Mouse (Mus musculus) T-cell, adult 2 months (primary cell): ENCODE measurements around the gene Slc6a9.

Source experiments
- DNase-seq: peaks from one replicate; pipeline ENCODE4 v3.0.0; 2022; ENCODE audit warnings: low spot score

The Slc6a9 gene

DNA sequence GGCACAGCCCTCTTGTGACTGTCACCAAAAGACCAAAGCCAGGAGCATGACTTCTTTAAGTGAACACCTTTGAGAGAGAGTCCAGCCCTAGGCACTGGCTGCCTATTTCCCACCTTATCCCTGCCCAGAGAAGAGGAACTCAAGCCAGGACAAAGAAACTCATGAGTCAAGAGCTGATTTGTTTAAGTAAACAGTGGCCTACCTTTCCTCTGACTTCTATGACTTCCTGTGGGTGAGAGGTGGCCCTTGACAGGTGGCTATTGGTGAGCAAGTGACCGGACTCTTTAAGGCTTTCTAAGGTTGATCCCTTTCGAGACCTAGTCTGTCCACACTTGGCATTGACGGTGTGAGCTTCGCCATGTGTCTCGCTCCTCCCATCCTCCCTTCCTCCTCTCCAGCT lies 6.5 kb downstream of the Slc6a9 start:
- no peak for DNase-seq

- no peak for DNase-seq
Measured at GRCm38 (mm10) chr4:117841566-117841965, 7.3 kb downstream of the Slc6a9 start.

DNA sequence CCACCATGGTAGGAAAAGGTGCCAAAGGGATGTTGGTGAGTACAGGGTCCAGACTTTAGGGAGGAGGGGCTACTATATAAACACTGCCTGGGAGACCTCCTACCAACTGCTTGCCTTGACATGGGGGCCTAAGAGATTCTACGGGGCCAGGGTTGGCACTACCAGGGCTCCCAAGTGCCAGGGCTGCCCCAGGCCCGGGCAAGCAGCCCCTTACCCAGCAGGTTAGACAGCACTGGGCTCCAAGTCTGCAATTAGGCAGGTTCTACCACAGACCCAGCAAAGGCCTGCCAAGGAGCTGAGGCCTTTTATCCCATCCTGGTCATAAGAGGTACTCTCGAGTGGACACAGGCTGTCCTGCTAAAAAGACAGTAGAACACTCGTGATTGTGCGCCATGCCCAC lies 8.8 kb downstream of the Slc6a9 start:
- DNase-seq = no peak

DNA sequence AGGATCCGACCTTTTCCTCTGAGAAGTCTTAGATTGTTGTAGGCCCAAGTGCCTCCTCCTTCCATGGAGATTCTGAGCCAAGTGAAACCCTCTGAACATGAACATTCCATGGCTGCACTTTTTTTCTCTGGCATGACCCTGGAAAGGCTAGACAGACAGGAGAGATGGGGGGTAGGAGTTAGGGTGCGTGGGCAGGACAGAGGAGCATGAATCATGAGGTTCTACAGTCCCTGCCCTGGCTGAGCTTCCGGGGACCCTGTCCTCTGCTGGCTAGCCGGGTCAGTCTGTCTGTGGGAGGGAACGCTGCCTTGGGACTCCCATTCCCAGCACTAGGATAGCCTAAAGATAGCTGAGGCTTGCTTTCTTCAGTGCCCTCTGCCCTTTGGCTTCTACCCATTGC lies 10.2 kb downstream of the Slc6a9 start:
- no peak for DNase-seq

DNA sequence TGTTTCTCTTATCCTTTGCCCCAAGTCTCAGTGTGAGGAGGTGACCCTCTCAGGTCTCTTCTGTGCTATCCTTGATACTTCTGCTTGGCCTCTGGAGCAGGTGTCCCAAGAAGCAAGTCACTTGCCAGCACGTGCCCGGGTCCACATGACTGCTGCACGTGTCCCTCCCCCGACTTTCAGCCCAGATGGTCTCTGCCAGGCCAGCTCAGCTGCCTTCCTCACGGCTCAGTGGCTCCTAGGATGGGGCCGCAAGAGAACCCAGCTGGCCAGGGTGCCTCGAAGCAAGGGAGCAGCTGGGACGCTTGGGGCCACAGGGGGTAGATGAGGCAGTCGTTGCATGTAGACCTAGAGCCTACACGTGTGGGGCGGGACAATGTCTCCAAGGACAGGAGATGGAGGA lies 11.0 kb downstream of the Slc6a9 start:
- DNase-seq = no peak

GRCm38 (mm10) chr4:117846261-117846660 lies 12.0 kb downstream of the Slc6a9 start:
- no peak for DNase-seq

GRCm38 (mm10) chr4:117847011-117847410 lies 12.7 kb downstream of the Slc6a9 start:
- DNase-seq = no peak

DNA sequence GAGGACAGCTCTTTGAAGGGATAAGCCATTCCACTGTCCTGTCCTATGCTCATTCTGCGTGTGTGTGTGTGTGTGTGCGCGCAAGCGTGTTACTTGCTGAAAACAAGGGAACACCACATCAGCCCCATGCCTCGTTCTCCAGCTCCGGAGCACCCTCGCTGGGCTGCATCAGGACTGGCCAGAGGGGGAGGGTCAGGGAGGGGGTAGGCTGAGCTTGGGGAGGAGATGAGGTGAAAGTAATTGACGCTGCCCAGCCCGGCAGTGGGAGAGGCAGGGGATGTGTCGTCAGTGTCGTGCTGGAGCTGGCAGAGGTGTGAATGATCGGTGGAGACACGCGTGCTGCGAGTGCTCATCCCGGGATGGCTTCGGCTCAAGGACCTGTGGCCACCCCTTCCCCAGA lies 14.8 kb downstream of the Slc6a9 start:
- DNase-seq = no peak

DNA sequence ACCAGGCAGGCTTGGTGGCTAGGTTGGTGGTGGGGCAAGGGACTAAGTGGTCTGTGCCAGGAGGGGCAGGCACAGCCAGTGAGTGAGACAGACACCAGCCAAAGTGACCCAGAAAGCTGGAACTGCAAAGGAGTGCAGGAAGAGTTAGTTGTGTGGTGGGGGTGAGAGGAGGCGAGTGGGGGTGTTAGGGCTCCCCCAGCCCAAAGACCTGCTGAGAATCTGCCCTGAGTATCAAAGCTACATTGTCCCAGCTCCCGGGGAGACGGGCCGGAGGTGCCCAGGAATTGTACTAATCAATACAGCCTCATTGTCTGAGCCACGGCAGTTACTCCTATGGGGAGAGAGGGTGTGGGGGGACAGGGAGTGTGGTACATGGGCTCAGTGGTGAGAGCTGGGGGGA lies 15.2 kb downstream of the Slc6a9 start:
- DNase-seq = no peak

GRCm38 (mm10) chr4:117850176-117850575 lies 15.9 kb downstream of the Slc6a9 start:
- no peak for DNase-seq

DNA sequence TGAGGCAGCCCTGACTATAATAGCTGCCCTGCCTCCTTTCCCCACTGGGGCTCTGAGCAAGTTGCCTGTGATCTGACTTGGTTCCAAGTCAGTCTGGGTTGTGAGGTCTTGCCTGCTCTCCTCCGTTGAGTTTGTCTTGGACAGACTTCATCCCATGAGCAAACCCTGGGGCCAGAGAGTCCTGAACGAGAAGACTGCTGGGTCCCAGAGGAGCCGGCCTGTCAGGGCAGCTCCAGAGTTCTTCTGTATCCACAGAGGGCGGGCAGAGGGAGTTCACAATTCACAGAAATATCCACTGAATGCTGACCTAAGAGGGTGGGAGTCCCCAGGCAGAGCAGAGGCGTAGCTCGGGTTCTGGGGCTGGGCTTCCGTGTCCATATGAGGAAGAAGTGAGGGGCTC lies 16.6 kb downstream of the Slc6a9 start:
- no peak for DNase-seq

GRCm38 (mm10) chr4:117852152-117852868 lies 18.0 kb downstream of the Slc6a9 start:
- no peak for DNase-seq

- DNase-seq = no peak
Measured at GRCm38 (mm10) chr4:117855146-117855545, 20.8 kb downstream of the Slc6a9 start.

DNA sequence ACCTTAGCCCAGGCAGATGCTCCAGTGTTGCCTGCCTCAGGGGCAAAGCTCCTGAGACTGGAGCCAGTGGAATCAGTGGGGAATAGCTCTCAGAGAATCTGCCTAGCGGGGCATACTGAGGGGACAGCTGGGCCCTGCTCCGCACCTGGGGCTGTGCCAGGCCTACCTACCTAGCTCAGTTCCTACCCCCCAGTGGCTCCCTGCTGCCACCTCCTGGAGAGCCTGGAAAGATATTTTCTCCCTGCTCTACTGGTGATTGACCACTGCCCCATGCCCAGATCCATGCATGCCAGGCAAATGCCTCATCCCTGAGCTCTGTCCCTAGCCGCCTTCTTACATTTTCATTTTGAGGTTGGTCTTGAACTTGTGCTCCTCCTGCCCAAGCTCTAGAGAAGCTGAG lies 24.5 kb downstream of the Slc6a9 start:
- DNase-seq = peak; percentile 20

DNA sequence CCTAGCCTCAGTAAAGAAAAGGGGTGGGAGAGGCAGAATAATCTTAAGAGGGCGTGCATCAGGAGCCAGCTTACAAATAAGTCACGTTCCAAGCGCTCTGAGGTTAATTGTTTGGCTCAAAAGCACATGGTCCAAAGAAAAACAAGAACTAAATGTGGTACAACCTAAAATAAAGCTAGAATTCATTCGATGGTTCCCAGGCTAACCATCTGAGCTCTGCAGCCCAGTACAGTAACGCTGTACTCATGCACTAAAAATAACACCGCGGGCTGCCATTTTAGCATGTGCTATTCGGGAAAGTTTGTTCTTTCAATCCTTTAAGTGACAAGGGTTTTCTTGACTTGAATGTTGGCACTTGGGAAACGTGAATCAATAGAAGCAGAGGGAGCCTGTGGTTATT lies 26.3 kb downstream of the Slc6a9 start:
- no peak for DNase-seq

- no peak for DNase-seq
Measured at GRCm38 (mm10) chr4:117862823-117863222, 28.5 kb downstream of the Slc6a9 start.

- no peak for DNase-seq
Measured at GRCm38 (mm10) chr4:117866083-117866482, 31.8 kb downstream of the Slc6a9 start.

DNA sequence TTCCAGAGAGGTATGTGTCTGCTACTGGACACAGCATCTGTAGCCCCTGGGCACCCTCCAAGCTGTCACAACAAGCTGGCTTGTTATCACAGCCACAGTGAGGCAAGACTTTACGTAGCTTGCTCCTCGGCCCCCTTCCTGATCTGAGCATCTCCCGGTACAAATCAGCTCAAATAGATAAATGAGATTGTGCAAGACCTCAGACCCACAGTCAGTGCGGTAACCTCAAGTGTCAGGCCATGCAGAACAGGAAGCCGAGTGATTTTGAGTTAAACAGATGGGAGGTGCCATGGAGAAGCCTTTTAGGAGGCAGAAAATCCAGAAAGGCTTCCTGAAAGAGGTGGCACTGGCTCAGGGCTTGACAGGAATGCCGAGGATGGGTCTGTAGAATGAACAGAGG lies 32.7 kb downstream of the Slc6a9 start:
- no peak for DNase-seq

DNA sequence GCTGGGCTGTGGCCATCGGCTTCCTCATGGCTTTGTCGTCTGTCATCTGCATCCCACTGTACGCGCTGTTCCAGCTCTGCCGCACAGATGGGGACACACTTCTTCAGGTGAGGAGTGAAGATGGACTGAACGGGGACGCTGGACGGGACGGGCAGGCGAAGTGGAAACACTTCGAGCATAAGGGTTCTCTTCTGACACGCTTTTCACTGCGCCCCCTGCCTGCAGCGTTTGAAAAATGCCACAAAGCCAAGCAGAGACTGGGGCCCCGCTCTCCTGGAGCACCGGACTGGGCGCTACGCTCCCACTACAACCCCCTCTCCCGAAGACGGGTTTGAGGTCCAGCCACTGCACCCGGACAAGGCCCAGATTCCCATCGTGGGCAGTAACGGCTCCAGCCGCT lies 33.5 kb downstream of the Slc6a9 start:
- peak; percentile 38 for DNase-seq

DNA sequence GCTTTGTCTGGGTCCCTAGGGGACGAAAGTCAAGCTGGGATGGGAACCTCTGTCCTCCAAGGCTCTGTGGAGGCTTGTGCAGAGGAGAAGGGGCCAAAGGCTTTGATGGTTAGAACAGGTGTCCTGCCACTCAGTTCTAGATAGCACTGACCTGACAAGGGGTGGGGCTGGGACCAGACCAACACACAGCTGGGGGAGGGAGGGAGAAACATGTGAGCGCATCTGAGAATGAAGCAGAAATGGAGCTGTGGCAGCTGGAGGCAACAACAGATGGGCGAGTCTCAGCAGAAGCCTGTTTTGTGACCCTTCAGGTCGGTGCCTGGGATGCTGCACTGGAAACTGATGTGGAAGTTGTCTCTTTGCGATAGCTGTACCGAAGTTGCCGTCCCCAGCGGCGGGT lies 35.0 kb downstream of the Slc6a9 start:
- DNase-seq = no peak

DNA sequence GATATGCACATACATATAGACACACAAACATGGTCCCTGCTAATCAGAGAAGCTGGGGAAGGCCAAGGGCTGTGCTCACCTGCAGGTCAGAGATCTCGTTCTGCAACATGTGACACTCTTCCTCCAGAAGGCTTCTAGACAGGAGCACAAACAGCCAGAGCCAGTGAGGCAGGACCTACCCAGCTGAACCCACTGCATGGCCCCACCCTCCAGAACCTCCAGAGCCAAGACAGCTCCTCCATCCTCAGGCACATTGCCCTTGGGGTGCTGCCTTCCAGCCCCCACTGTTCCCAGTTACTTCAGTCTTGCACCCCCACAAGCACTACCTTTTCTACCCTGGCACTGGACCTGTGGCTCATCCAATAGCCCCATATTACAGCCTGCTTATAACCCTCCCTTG lies 36.1 kb downstream of the Slc6a9 start:
- DNase-seq = no peak

GRCm38 (mm10) chr4:117871787-117872186 lies 37.5 kb downstream of the Slc6a9 start:
- DNase-seq = no peak

DNA sequence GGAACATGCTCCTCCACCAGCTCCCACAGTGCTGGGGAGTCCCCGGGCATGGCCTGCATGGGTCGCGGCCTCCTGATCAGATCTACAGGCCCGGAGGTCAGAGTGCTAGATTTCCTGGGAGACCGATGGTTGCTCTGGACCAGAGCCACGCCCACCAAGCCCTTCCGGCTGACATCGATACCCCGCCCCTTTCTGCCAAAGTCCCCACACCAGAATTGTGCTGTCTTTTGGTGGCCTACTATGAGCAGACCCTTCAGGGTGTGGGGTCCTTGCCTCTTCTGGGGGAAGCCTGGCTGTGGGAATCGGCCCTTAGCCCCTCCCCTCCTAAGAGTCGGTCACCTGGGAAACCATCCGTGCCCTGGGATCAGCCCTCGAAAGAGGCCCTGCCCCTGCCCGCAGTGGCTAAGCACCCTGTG lies 38.2 kb downstream of the Slc6a9 start, which contains the start of gene Ccdc24:
Ccdc24 (minus strand) TSS at position 87 of the 416 bp plus-strand sequence.
- DNase-seq = no peak

- DNase-seq = no peak
Measured at GRCm38 (mm10) chr4:117873615-117874014, 39.3 kb downstream of the Slc6a9 start.
